Mouse (Mus musculus) cerebellum, adult 9-11 months (tissue): ENCODE data around the gene Plekhd1.

Source experiments
- DNase-seq: peaks from one replicate; pipeline ENCODE4 v3.0.0; 2022

Gene Plekhd1

DNA sequence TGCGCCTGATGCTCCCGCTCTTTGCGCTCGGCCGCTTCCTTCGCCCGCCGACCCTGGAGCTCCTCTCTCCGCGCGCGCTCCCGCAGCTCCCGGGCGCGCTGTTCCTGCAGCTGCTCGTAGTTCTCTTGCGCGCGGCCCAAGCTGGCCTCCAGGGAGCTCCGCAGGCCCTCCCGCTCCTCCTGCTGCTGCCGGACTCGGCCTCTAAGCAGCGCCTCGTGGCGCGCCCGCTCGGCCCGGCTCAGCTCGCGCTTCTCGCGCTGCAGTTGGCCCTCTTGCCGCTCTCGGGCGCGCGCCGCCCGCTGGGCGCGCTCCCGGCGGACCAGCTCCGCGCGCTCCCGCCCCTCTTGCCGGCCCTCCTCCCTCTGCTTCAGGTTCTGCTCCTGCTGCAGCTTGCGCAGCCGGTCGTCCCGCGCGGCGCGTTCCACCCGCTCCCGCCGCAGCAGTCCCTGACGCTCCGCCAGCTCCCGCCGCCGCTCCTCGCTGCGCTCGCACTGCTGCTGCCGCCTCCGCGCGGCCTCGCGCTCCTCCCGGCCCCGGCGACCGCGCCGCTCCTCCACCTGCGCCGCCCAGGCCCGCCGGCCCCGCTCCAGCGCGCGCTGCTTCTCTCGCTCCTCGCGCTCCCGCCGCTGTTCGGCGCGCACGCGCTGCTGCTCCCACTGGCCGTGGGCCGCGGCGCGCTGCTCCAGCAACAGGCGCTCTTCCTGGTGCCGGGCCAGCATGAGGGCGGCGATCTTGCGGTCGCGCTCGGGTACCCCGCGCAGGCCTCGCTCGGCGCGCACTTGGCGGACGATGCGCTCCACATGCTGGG lies 65.6 kb downstream of the Plekhd1 start:
- DNase-seq, result peak; percentile 62

DNA sequence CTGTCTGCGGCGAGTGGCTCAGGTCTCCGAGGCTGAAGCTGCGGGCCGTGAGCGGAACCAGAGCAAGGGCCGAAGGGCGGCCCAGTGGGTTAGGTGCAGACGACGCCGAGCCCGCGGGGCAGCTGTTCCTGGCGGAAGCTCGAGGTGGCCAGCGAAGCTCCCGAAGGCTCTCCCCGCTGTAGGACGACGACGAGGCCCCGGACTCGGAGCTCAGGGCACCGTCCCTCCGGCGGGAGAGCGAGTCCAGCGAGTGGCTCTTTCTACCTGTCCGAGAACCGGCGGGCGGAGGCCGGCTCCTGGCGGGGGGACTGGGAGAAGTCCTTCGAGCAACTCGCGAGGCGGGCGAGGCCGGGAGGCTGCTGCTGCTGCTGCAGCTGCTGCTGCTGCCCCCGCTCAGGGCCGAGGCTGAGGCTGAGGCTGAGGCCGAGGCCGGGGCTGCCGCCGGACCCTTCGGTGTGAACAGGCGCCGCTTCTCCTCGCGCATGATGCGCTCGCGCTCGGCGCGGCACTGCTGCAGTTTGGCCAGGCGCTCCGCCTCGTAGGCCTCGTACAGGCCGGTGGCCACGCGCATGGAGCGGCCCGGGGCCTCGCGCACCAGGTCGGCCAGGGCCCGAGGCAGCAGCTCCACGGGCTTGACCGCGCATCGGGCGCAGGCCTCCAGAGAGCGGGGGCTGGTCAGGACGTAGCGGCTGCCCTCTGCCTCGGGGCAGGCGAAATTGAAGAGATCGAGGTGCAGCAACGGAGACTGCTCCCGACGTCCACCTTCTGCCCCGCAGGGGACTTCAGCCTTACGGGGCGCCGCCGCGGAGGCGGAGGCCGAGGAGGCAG lies 66.4 kb downstream of the Plekhd1 start:
- peak; percentile 58 for DNase-seq

DNA sequence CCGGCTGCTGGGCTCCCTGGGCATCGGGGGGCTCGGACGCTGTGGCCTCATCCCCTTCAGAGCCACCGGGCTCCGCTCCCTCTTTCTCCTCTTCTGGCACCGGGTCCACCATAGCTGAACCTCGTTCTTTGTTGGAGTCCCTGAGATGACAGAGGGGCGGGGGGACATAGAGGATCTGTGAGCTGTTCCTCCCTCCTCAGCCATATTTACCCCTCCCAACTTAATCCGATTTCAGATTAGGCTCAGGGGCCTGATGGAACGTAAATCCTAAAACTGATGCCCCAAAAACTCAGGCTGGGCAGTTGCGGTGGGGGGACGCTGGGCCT lies 67.0 kb downstream of the Plekhd1 start:
- no peak for DNase-seq

DNA sequence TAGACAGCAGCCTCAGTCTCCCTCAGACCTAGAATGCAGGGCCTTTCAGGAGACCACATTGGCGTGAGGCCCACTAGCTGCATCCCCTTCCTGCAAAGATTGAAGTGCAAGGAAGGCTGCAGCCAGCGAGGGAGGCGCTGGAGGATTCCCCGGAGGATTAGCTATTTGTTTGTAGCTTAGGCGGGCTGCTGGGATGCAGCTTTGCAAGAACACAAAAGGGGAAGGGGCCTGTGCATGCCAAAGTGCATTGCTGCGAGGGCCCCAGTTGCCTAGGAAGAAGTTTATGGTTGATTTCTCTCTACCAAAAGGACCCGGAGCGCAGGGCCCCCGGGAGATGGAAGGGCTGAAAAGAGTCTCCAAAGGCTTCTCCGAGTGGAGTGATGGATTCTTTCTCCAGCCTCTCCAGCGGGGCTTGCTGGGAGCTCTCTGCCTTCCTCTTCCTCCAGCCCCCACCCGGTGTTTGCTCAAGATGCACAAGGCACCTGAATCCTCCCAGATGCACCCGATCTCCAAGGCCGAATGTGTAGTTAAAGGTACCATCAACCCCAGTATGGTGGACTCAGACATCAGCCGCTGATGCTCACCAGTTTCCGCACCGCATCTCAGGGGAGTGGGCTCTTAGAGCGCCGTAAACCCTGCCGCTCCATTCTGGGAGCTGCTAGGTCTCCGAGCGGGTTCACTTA lies 67.5 kb downstream of the Plekhd1 start:
- DNase-seq, result peak; percentile 53

DNA sequence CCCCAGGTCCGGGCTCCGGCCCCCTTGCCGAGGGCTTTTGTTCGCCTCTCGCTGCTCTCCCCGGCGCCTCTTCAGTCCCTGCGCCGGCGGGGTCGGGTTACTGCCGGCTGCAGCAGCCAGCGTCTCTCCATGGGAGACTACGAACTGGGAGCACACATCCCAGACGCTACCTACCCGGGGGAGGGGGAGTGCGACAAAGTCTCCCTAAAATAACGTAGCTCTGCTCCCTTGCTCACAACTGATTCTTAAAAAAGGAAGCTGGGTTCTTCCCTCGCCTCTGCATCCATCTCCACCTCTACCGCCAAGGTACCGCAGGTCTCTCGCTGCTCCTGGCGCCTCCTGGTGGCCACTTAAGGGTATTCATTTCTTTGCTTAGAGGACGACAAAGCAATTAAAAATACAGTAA lies 68.0 kb downstream of the Plekhd1 start, which contains the start of gene Ccdc177:
Gene Ccdc177 (minus strand): TSS at position 292 of the 406 bp plus-strand sequence.
- peak; percentile 87 for DNase-seq

DNA sequence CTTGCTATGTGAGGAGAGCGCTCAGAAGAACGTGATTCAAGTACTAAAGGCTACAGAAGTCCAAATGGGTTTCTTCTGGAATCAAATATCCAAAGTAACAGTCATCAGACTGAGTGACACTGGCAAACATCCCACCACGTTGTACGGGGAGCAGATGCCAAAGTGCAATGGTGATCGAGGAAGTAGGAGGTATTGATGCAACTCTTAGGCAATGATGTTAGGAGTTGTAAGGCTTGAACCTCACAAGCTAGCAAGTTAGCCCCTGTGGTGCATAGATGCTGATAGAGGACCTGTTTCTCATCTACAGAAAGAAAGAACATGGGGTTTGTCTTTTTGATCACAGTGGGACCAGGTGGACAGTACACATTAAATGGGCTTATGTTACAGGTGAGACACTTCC lies 70.6 kb downstream of the Plekhd1 start:
- no peak for DNase-seq

DNA sequence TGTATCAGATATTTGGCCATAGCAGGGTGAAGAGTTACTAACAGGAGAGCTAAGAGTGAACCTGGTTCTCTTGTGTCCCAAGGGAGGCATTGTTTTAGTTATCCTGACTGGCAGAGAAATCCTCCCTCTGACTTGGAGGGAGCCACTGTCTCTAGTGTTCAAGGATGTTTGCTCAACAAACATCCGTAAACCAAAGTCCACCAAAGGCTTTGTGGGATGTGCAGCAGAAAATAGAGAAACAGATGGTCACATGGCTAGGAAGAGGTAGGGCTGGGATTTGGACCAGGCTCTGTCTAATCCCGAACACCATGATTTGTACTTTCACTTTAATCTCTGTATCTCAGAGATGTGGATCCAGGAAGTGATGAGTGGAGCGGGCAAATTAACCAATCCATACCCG lies 71.7 kb downstream of the Plekhd1 start:
- no peak for DNase-seq

DNA sequence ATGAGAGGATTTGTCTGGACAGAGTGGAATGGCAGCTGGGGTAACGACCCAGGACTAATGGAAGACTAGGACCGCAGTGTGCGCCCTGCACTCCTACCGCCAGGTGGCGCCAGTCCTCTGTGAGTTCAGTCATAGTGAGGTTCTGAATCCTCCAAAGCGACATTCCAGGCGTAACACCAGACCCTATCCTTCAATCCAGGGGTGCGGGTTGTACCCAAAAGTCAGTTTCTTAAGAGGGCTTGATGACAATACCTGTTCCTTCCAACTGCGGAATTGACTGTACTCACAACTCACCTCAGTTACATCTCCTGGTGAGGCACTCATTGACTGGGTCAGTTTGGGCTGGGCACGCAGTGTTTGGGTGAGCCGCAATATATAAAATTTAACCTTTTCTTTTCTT lies 77.3 kb downstream of the Plekhd1 start:
- DNase-seq, result peak; percentile 74
